Mouse (Mus musculus) frontal cortex, adult 2 months (tissue): ENCODE results near the gene Ddx49. TPM values are rescaled to one million over a fixed set of nuclear protein-coding genes. Genes with fewer than 3 reads are reported as not detected.

Experiments
- DNase-seq, 2 experiments: peaks; one replicate each; pipeline ENCODE4 v3.0.0; 2022; ENCODE audit warnings: low spot score in 1 of 2; ENCODE audit errors: extremely low spot score in 1 of 2
- polyA plus RNA-seq: library from polyadenylated mRNA; depleted of rRNA; stranded (reverse); fragments of >200 nt; gene quantifications from 2 replicates; pipeline ENCODE4 v1.2.3, GENCODE M21; 2012

Ddx49 gene
- polyA plus RNA-seq, 1 experiment = 51.7 TPM

DNA sequence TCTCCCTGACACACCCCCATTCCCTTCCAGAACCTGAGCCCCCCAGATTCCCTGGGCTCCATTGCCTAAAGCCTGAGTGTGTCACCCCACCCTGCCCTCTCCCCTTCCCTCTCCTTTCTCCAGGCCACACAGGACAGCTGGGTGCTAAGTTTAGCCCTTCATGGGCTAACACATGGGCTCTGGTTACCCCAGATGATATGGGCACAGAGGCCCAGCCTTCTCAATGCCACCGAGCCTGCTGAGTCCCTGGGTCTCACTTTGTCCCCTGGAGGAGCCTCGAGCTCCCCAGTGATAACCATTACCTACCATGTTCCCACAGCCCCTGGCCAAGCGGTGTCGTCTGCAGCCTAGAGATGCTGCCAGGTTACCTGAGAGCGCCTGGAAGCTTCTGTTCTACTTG lies 15.6 kb upstream of the Ddx49 start:
- DNase-seq = no peak

DNA sequence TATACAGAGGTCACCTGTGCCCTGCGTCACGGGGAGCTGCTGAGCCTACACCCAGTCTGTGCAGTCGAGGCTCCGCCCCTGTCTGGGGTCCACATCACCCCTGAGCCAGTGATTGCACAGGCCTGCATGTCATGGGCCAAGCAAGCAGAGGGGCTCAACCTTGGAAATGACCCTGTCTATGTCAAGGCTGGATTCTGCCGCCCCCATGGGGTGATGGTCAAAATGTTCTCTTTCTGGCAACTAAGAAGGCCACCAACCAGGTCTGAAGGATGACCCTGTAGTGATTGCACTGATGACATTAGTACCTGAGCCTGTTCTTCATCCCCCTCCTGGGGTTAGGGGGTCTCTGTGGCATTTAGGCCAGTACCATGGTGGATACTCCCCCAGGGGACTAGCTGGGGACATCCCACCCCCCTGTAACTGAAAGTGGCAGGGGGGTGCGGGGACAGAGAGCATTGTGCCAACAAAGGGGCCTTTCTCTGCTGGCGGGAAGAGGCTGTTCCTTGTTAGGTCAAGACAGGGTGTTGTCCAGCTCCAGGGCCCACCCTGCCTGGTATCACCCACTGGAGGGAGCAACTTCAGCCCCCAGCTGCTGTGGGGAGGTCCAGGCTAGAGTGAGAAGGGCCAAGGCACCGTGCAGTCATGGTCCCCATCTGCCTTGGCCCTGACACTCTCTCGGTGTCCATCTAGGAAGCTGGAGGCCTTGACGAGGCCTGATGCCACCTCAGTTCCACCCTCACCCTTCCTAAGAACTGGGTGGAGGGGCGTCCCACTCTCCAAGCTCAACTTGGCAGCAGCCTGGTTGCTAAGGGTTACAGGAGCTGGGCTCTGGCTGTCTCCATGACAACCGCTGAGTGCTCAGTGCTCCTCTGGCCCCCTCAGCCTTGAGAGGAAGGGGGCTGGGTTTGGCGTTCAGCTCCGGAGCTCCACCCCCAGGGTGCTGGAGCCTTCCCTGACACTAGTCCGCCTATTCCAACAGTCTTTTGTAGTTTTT lies 14.5 kb upstream of the Ddx49 start:
- peak; percentile 91 to 93 for DNase-seq

GRCm38 (mm10) chr8:70315624-70316510 lies 13.6 kb upstream of the Ddx49 start, which contains the start of gene Cers1:
TSS of gene Cers1 (plus strand) at chr8:70315775.
- DNase-seq = peak in 1 of 2 experiments; percentile 86

- no peak for DNase-seq
Measured at GRCm38 (mm10) chr8:70313399-70313798, 11.1 kb upstream of the Ddx49 start.

DNA sequence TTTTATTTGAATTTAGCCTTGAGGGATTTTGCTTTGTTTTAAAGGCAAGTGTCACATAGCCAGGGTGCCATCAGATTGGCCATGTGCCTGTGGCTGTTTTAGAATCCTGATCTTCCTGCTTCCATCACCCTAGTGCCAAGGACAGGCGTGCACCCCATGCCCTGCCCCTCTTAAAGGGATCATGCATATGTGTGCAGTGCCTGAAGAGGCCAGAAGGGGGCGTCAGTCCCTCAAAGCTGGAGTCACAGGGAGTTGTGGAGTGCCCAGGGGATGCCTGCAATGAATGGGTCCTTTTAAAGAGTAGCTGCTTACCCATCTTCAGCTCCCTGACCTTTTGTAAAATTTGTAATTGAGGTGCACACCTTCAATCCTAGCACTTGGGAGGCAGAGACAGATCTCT lies 7.0 kb upstream of the Ddx49 start:
- peak in 1 of 2 experiments; percentile 50 for DNase-seq

DNA sequence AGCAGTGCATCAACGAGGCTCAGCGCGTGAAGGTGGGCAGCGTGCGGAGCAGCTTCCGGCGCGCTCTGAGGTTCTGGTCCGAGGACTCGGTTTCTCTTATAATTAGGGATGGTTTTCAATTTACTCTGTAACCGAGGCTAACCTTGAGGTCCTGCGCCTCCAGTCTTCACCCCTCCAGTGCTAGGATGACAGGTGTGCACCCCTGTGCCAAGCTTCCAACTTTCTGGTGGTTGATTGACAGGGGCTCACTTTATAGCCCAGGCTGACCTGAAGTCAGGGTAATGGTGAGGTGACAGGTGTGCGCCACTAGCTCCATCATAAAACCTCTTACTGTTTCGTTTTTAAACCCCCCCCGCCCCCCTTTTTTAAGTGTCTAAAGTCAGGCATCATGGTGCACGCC lies 612 bp upstream of the Ddx49 start:
- DNase-seq = no peak

DNA sequence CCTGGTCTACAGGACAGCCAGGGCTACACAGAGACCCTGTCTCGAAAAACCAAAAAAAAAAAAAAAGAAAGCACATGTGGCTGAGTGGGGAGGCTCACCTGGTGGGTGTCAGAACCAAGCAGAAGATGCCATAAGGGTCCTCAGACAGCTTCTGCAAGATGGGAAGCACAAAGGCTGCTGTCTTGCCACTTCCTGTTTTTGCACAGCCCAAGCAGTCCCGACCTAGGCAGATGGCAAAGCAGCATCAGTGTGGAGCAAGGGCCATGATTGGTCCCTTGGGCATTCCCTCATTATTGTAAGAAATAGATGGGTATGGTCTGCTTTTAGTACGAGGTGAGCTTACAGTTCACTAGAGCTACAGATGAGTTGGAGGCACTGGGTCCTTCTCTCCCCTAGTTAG lies 1.4 kb downstream of the Ddx49 start:
- no peak for DNase-seq

DNA sequence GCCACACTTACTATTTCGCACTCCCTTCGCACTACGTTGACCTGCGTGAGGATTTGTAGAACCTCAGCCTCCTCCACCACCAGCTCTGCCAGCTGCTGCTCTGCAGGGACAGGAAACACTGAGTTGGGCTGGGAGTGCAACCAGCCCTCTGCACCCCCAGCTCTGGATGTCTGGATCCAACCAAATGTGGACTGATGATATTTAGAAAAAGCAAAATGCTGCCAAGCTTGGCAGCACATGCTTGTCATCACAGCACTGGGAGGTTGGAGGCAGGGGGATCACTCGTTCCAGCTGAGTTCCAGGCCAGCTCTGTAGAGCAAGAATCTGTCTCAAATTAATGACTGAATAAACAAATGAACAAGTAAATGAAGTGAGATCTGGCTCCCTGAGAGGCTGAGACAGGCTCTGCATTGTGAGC lies 8.3 kb downstream of the Ddx49 start:
- no peak for DNase-seq

- DNase-seq = no peak
Measured at GRCm38 (mm10) chr8:70286737-70287136, 15.6 kb downstream of the Ddx49 start.

GRCm38 (mm10) chr8:70285304-70285703 lies 17.0 kb downstream of the Ddx49 start:
- no peak for DNase-seq

DNA sequence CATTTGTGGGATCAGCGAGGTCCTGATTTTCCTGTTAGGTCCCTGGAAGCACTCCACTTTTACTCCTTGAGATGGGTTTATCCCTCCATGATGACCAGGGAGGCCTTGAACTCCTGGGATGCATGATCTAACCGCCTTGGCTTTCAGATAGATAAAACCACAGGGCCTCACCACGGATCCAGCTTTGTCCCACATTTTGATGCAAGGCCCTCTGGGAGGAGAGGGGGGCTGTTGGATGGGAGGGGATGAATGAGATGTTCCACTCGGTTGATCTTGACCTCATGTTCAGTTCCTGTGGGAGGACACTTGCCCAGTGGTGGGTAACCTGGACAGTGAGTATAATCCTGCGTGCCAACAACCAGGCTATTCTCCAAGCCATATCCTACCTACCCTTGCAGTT lies 17.9 kb downstream of the Ddx49 start:
- no peak for DNase-seq

DNA sequence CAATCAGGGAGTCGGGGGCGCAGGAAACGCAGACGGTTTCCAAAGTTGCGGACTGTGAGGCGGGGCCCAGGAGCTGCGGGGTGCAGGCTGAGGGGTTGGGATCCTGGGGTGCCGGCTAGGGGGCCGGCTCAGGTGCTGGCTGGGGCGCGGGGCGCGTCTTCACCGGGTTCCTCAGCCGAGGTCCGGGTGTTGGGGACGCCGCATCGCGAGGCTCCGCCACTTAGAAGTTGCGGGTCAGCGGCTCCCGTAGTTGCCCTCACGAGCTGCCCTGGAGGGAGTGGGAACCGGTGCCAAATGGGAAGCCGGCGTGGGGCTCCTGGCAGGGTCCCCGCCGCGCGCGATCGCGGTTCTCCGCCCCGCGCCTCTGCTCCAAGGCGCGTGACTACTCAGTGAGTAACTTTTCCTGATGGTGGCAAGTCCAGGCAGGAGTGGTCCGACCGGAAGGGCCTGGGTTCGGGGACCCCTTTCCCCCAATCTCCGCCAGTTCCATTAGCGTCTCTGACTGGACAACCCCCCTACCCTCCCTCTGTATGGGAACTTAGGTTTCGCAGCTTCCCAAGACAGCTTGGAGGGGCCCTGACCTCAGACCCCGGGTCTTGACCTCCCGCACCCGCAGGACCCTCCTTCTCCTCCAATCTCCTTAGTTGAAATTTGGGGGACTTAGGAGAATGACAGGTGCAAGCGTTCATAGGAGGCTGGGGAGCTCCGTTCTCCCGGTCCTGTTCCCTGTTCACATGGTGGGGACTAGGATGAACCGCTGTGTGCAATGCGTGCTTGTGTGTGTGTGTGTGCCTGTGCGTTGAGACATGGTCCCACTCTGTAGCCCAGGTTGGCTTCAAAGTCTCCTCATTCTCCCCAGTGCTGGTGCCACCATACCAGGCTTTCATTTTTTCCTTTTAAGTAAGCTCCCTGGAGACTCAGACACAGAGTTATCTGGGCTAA lies 18.9 kb downstream of the Ddx49 start:
- no peak for DNase-seq

GRCm38 (mm10) chr8:70282603-70283135 lies 19.6 kb downstream of the Ddx49 start, which contains the start of gene Homer3:
TSS of gene Homer3 (plus strand) at chr8:70282827.
- DNase-seq = peak; percentile 59 to 70

- no peak for DNase-seq
Measured at GRCm38 (mm10) chr8:70281001-70281400, 21.3 kb downstream of the Ddx49 start.

DNA sequence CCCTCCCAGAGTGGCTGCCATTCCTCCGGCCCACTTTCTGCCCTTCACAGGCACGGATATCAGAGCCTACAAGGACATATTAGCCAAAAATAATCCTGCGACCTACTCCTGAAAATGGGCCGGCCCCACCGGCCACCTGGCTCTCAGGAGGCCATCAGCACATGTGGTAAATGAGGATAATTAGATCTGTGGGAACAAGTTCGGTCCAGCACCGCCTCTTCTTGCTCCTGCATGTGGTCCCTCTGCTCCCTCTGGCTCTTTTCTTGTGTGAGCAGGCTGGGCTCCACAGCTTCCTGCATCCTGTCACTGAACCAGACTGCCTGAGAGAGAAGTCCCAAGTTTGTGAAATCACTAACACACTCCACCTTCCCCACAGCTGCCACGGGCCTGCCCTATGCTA lies 23.0 kb downstream of the Ddx49 start:
- DNase-seq = no peak

DNA sequence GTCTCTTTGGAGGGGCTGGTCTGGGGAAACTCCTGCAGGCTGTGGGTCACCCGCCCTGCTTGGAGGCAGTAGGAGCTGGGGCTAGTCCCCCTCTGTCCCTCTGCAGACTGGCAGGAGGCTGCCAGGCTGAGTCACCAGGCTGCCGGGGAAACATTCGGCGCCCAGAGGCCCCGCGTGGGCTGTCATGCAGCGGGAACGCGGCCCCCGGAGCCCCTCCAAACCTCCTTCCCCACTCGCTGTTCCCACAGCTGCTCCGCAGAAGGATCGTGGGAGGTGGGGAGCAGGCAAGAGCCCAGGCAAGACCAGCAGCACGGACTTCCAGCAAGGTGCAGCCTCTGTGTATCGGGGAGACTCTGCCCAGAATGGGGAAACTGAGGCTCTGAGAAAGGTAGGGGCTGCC lies 24.1 kb downstream of the Ddx49 start:
- DNase-seq = peak in 1 of 2 experiments; percentile 41

- DNase-seq = no peak
Measured at GRCm38 (mm10) chr8:70276476-70276875, 25.8 kb downstream of the Ddx49 start.

GRCm38 (mm10) chr8:70274350-70274749 lies 27.9 kb downstream of the Ddx49 start:
- DNase-seq = no peak

GRCm38 (mm10) chr8:70272949-70273348 lies 29.3 kb downstream of the Ddx49 start:
- DNase-seq = no peak
